Mouse (Mus musculus) MEL (cell line): Measurements from ENCODE around the gene Dcdc2a. TPM values are rescaled to one million over a fixed set of nuclear protein-coding genes. Genes with fewer than 3 reads are reported as not detected.

ENCODE experiments used
- DNase-seq: peaks from one replicate; pipeline ENCODE4 v3.0.0; 2011; ENCODE audit warnings: low read depth, low spot score
- H3K27ac ChIP-seq: 2 replicates; pipeline ENCODE4 v1.5.1; 2012; ENCODE audit warnings: low read depth, mild to moderate bottlenecking, control low read depth, low read length, moderate library complexity; ENCODE audit not compliant: control insufficient read depth
- H3K27me3 ChIP-seq, 2 experiments: fragments of 150-350 bp in 1 of 2; sonication (generic) in 1 of 2; 2 replicates each; pipeline ENCODE4 v1.6.1; 2012; ENCODE audit warnings: low read length in 2 of 2, mild to moderate bottlenecking in 2 of 2, improper control_type of control experiment in 1 of 2, moderate library complexity in 1 of 2; ENCODE audit not compliant: insufficient read depth in 2 of 2, control insufficient read depth in 1 of 2
- H3K36me3 ChIP-seq, 2 experiments: 2 replicates each; pipeline ENCODE4 v1.6.1; 2012 to 2014; ENCODE audit warnings: low read length in 2 of 2, improper control_type of control experiment in 1 of 2, inconsistent platforms in 1 of 2, mild to moderate bottlenecking in 1 of 2; ENCODE audit not compliant: insufficient read depth in 2 of 2, control insufficient read depth in 1 of 2
- H3K4me1 ChIP-seq, 2 experiments: fragments of 150-350 bp in 1 of 2; sonication (generic) in 1 of 2; 2 replicates each; pipeline ENCODE4 v1.6.1; 2012; ENCODE audit warnings: low read length in 2 of 2, improper control_type of control experiment in 1 of 2, mild to moderate bottlenecking in 1 of 2; ENCODE audit not compliant: insufficient read depth in 2 of 2, control insufficient read depth in 1 of 2
- H3K4me3 ChIP-seq, 2 experiments: fragments of 150-350 bp in 1 of 2; sonication (generic) in 1 of 2; 2 replicates each; pipeline ENCODE4 v1.5.1; 2012; ENCODE audit warnings: low read depth in 2 of 2, low read length in 2 of 2, mild to moderate bottlenecking in 2 of 2, moderate library complexity in 2 of 2, control low read depth in 1 of 2, improper control_type of control experiment in 1 of 2; ENCODE audit not compliant: control insufficient read depth in 1 of 2, insufficient read depth in 1 of 2
- H3K79me2 ChIP-seq: 2 replicates; pipeline ENCODE4 v1.6.1; 2012; ENCODE audit warnings: mild to moderate bottlenecking, low read length, moderate library complexity; ENCODE audit not compliant: control insufficient read depth, poor library complexity, insufficient read depth
- H3K9ac ChIP-seq: 2 replicates; pipeline ENCODE4 v1.6.1; 2012; ENCODE audit warnings: low read depth, mild to moderate bottlenecking, control low read depth, low read length, moderate library complexity; ENCODE audit not compliant: control insufficient read depth, poor library complexity, severe bottlenecking
- H3K9me3 ChIP-seq: fragments of 150-350 bp; sonication (generic); replicated peaks from 2 replicates; pipeline ENCODE4 v1.6.1; 2012; ENCODE audit warnings: mild to moderate bottlenecking, low read length, improper control_type of control experiment, moderate library complexity; ENCODE audit not compliant: insufficient read depth
- BHLHE40 ChIP-seq: IDR thresholded peaks from 2 replicates; pipeline ENCODE4 v1.6.1; 2012; ENCODE audit warnings: low read depth, mild to moderate bottlenecking, inconsistent platforms, low read length, improper control_type of control experiment, borderline replicate concordance
- CHD1 ChIP-seq: IDR thresholded peaks from 2 replicates; pipeline ENCODE4 v1.6.1; 2012; ENCODE audit warnings: low read depth, mild to moderate bottlenecking, inconsistent platforms, low read length, improper control_type of control experiment
- CTCF ChIP-seq, 3 experiments: IDR thresholded peaks in 2 of 3; conservative IDR thresholded peaks in 1 of 3; 2 replicates each; pipeline ENCODE4 v1.5.1; 2011 to 2012; ENCODE audit warnings: low read length in 3 of 3, low read depth in 2 of 3, mild to moderate bottlenecking in 2 of 3, improper control_type of control experiment in 1 of 3, inconsistent platforms in 1 of 3, mixed read lengths in 1 of 3, moderate library complexity in 1 of 3; ENCODE audit not compliant: control insufficient read depth in 1 of 3, insufficient read depth in 1 of 3, poor library complexity in 1 of 3, severe bottlenecking in 1 of 3
- ELF1 ChIP-seq: IDR thresholded peaks from 2 replicates; pipeline ENCODE4 v1.6.1; 2014; ENCODE audit warnings: low read depth, mild to moderate bottlenecking, inconsistent platforms, low read length, improper control_type of control experiment, moderate library complexity
- EP300 ChIP-seq, 2 experiments: IDR thresholded peaks; 2 replicates each; pipeline ENCODE4 v1.6.1; 2011; ENCODE audit warnings: improper control_type of control experiment in 2 of 2, low read length in 2 of 2, low read depth in 1 of 2, mild to moderate bottlenecking in 1 of 2
- ETS1 ChIP-seq: IDR thresholded peaks from 2 replicates; pipeline ENCODE4 v1.6.1; 2012; ENCODE audit warnings: low read depth, mild to moderate bottlenecking, inconsistent platforms, low read length, improper control_type of control experiment, moderate library complexity
- GATA1 ChIP-seq: IDR thresholded peaks from 2 replicates; pipeline ENCODE4 v1.6.1; 2011; ENCODE audit warnings: low read depth, low read length, improper control_type of control experiment
- KAT2A ChIP-seq: conservative IDR thresholded peaks from 2 replicates; pipeline ENCODE4 v1.6.1; 2012; ENCODE audit warnings: low read depth, low read length, improper control_type of control experiment, inconsistent platforms
- MAFK ChIP-seq: IDR thresholded peaks from 2 replicates; pipeline ENCODE4 v1.6.1; 2011; ENCODE audit warnings: low read depth, mild to moderate bottlenecking, low read length, improper control_type of control experiment, borderline replicate concordance
- MAX ChIP-seq: IDR thresholded peaks from 2 replicates; pipeline ENCODE4 v1.6.1; 2011; ENCODE audit warnings: low read length, improper control_type of control experiment
- MAZ ChIP-seq: IDR thresholded peaks from 2 replicates; pipeline ENCODE4 v1.6.1; 2012; ENCODE audit warnings: low read depth, mild to moderate bottlenecking, inconsistent platforms, low read length, improper control_type of control experiment
- MEF2A ChIP-seq: IDR thresholded peaks from 2 replicates; pipeline ENCODE4 v1.6.1; 2014; ENCODE audit warnings: low read depth, mild to moderate bottlenecking, inconsistent platforms, low read length, improper control_type of control experiment; ENCODE audit not compliant: poor library complexity, insufficient replicate concordance, severe bottlenecking; ENCODE audit errors: extremely low read depth
- MXI1 ChIP-seq: IDR thresholded peaks from 2 replicates; pipeline ENCODE4 v1.6.1; 2011; ENCODE audit warnings: mild to moderate bottlenecking, low read depth, low read length, improper control_type of control experiment
- MYC ChIP-seq: IDR thresholded peaks from 2 replicates; pipeline ENCODE4 v1.6.1; 2011; ENCODE audit warnings: low read depth, mild to moderate bottlenecking, low read length, improper control_type of control experiment, moderate library complexity
- NRF1 ChIP-seq: IDR thresholded peaks from 2 replicates; pipeline ENCODE4 v1.6.1; 2014; ENCODE audit warnings: low read depth, mild to moderate bottlenecking, inconsistent platforms, low read length, improper control_type of control experiment, moderate library complexity; ENCODE audit not compliant: poor library complexity, insufficient read depth, severe bottlenecking
- POLR2AphosphoS2 ChIP-seq: IDR thresholded peaks from 2 replicates; pipeline ENCODE4 v1.6.1; 2011; ENCODE audit warnings: low read length, improper control_type of control experiment
- POLR2AphosphoS5 ChIP-seq: IDR thresholded peaks from 2 replicates; pipeline ENCODE4 v1.6.1; 2012; ENCODE audit warnings: low read depth, borderline replicate concordance, mild to moderate bottlenecking, inconsistent platforms, low read length, moderate library complexity, mixed read lengths
- RAD21 ChIP-seq: IDR thresholded peaks from 2 replicates; pipeline ENCODE4 v1.6.1; 2011; ENCODE audit warnings: mild to moderate bottlenecking, low read depth, low read length, improper control_type of control experiment
- TAL1 ChIP-seq: IDR thresholded peaks from 2 replicates; pipeline ENCODE4 v1.6.1; 2012; ENCODE audit warnings: mild to moderate bottlenecking, inconsistent platforms, low read length, moderate library complexity, mixed read lengths
- TBP ChIP-seq: IDR thresholded peaks from 2 replicates; pipeline ENCODE4 v1.8.0; 2011; ENCODE audit warnings: low read depth, low read length, improper control_type of control experiment
- TCF12 ChIP-seq: IDR thresholded peaks from 2 replicates; pipeline ENCODE4 v1.6.1; 2014; ENCODE audit warnings: low read depth, mild to moderate bottlenecking, inconsistent platforms, low read length, improper control_type of control experiment, moderate library complexity
- USF1 ChIP-seq: IDR thresholded peaks from 2 replicates; pipeline ENCODE4 v1.6.1; 2014; ENCODE audit warnings: low read depth, mild to moderate bottlenecking, inconsistent platforms, low read length, improper control_type of control experiment, moderate library complexity
- USF2 ChIP-seq, 2 experiments: IDR thresholded peaks; 2 replicates each; pipeline ENCODE4 v1.6.1; 2011 to 2012; ENCODE audit warnings: improper control_type of control experiment in 2 of 2, low read length in 2 of 2, borderline replicate concordance in 1 of 2, inconsistent platforms in 1 of 2, low read depth in 1 of 2, mild to moderate bottlenecking in 1 of 2; ENCODE audit not compliant: insufficient read depth in 1 of 2
- ZC3H11A ChIP-seq: IDR thresholded peaks from 2 replicates; pipeline ENCODE4 v1.6.1; 2012; ENCODE audit warnings: low read depth, mild to moderate bottlenecking, inconsistent platforms, low read length, improper control_type of control experiment
- ZKSCAN1 ChIP-seq: IDR thresholded peaks from 2 replicates; pipeline ENCODE4 v1.6.1; 2012; ENCODE audit warnings: low read depth, mild to moderate bottlenecking, inconsistent platforms, low read length, improper control_type of control experiment, moderate library complexity
- ZMIZ1 ChIP-seq: IDR thresholded peaks from 2 replicates; pipeline ENCODE4 v1.6.1; 2012; ENCODE audit warnings: low read depth, mild to moderate bottlenecking, inconsistent platforms, low read length, improper control_type of control experiment, moderate library complexity
- ZNF384 ChIP-seq: IDR thresholded peaks from 2 replicates; pipeline ENCODE4 v1.6.1; 2012; ENCODE audit warnings: low read depth, mild to moderate bottlenecking, inconsistent platforms, low read length, improper control_type of control experiment
- polyA plus RNA-seq, 2 experiments: library from polyadenylated mRNA; stranded (reverse) in 1 of 2; unstranded in 1 of 2; fragments of >175 nt in 1 of 2; fragments of >200 nt in 1 of 2; gene quantifications; 2 replicates each; pipeline versions ENCODE4 v1.2.1 to v1.2.4; 2012; ENCODE audit warnings: low replicate concordance in 2 of 2, low read depth in 1 of 2; ENCODE audit not compliant: insufficient read length in 2 of 2, insufficient read depth in 1 of 2, missing spikeins in 1 of 2
- total RNA-seq: library from RNA; depleted of rRNA; stranded (reverse); fragments of 300-350 nt; gene quantifications from 2 replicates; pipeline ENCODE4 v1.2.3, GENCODE M21; 2012

Dcdc2a gene
- total and polyA plus RNA-seq, 3 experiments, result not detected

GRCm38 (mm10) chr13:25100581-25100980, 44.8 kb downstream of the Dcdc2a start:
- Histone ChIP-seq H3K4me3 (no peak overlapping the region), H3K27ac (no peak overlapping the region), H3K36me3 (no peaks in the 10 kb centered on the region), H3K9me3 (no peaks in the 10 kb centered on the region), H3K27me3 (peaks cover 0 to 2% of the 10 kb centered on the region in 2 experiments; a peak in 1 of 4 replicates), H3K4me1 (no peaks in the 10 kb centered on the region), H3K9ac (no peak overlapping the region), H3K79me2 (no peaks in the 10 kb centered on the region)
- no peak for DNase-seq
- TF ChIP-seq TCF12, result no peak
- no peak for TF ChIP-seq ZKSCAN1
- no peak for TF ChIP-seq POLR2AphosphoS5
- no peak for TF ChIP-seq ETS1
- no peak for TF ChIP-seq ELF1
- TF ChIP-seq NRF1, result no peak
- TF ChIP-seq EP300 (IDR thresholded peaks at IDR 0.05; ENCODE audit: low read depth in 1 of 2, low read length in 2 of 2), result no peak
- no peak for TF ChIP-seq MYC
- no peak for TF ChIP-seq POLR2AphosphoS2
- TF ChIP-seq TAL1, result no peak
- no peak for TF ChIP-seq CHD1
- TF ChIP-seq USF1, result no peak
- no peak for TF ChIP-seq BHLHE40
- no peak for TF ChIP-seq USF2 (IDR thresholded peaks at IDR 0.05; ENCODE audit: borderline replicate concordance in 1 of 2, insufficient read depth in 1 of 2, low read depth in 1 of 2, low read length in 2 of 2)

- Histone ChIP-seq H3K36me3 (no peaks in the 10 kb centered on the region), H3K9ac (no peak overlapping the region), H3K79me2 (no peaks in the 10 kb centered on the region), H3K27ac (no peak overlapping the region), H3K27me3 (no peaks in the 10 kb centered on the region), H3K4me3 (no peak overlapping the region), H3K9me3 (no peaks in the 10 kb centered on the region), H3K4me1 (no peaks in the 10 kb centered on the region)
- DNase-seq, result no peak
- TF ChIP-seq ZNF384 (no peak), RAD21 (no peak), MAFK (no peak), GATA1 (no peak), KAT2A (no peak), NRF1 (no peak), ZMIZ1 (no peak), MAZ (no peak), TBP (no peak), MAX (no peak), POLR2AphosphoS5 (no peak), CTCF (IDR thresholded peaks at IDR 0.05 in 2 of 3, conservative IDR thresholded peaks at IDR 0.05 in 1 of 3; ENCODE audit: control insufficient read depth in 1 of 3, insufficient read depth in 1 of 3, low read depth in 2 of 3, low read length in 3 of 3, poor library complexity in 1 of 3, severe bottlenecking in 1 of 3) (no peak), ZC3H11A (no peak), ZKSCAN1 (no peak), MXI1 (no peak), MEF2A (no peak)
Measured at GRCm38 (mm10) chr13:25105671-25106070, 49.9 kb downstream of the Dcdc2a start.
